ENCODE assay signal across 7 mouse cellular contexts in genomic region chr6:137648110-137649067, GRCm38 (mm10). TPM values are rescaled to one million over a fixed set of nuclear protein-coding genes. Genes with fewer than 3 reads are reported as not detected.
DNase-seq lines count a peak whose midpoint lies in the region; ATAC-seq and TF ChIP-seq lines count a peak whose summit lies in the region.

No protein-coding gene starts in this region.

- no peaks in the 10 kb centered on the region for H3K36me3 ChIP-seq in testis, adult 2 months (ENCODE audit: control insufficient read depth, insufficient read depth, low read length)
- H3K36me3 ChIP-seq in forebrain, embryonic 16.5 days (ENCODE audit: control insufficient read depth, insufficient read depth), result no peaks in the 10 kb centered on the region
- no peaks in the 10 kb centered on the region for H3K36me3 ChIP-seq in intestine, postnatal 0 days (ENCODE audit: control insufficient read depth, insufficient read depth)
- no peaks in the 10 kb centered on the region for H3K36me3 ChIP-seq in macrophage (ENCODE audit: inconsistent target)
- no peaks in the 10 kb centered on the region for H3K36me3 ChIP-seq in stomach, postnatal 0 days (ENCODE audit: control insufficient read depth, insufficient read depth, low read length)

- WGBS in forebrain, embryonic 16.5 days, result under 1% methylated on average over 58 of the region's 59 CpGs
- 3% methylated on average over 58 of the region's 59 CpGs for WGBS in intestine, postnatal 0 days
- WGBS in macrophage (ENCODE audit: missing documents), result 2% methylated on average over 55 of the region's 59 CpGs
- WGBS in stomach, postnatal 0 days, result 2% methylated on average over 58 of the region's 59 CpGs

- no peak for TF ChIP-seq CTCF in testis, adult 2 months (IDR thresholded peaks at IDR 0.05; ENCODE audit: control insufficient read depth, insufficient read depth, insufficient replicate concordance, low read depth, low read length)
- no peak for TF ChIP-seq CTCF in intestine, postnatal 0 days (IDR thresholded peaks at IDR 0.05; ENCODE audit: low read depth)
- TF ChIP-seq CTCF in stomach, postnatal 0 days (IDR thresholded peaks at IDR 0.05; ENCODE audit: low read depth), result no peak

- peak overlapping the region; percentile 80 for H3K27ac ChIP-seq in testis, adult 2 months (ENCODE audit: control insufficient read depth, insufficient read depth, low read depth, low read length)
- H3K27ac ChIP-seq in brown adipose tissue, adult 24 weeks (replicated peaks; ENCODE audit: low read depth, low read length), result peak overlapping the region; percentile 79
- H3K27ac ChIP-seq in forebrain, embryonic 16.5 days (ENCODE audit: low read length), result no peak overlapping the region
- no peak overlapping the region; the same call in 1 of the 2 replicates for H3K27ac ChIP-seq in intestine, postnatal 0 days (ENCODE audit: low read depth, low read length)
- no peak overlapping the region for H3K27ac ChIP-seq in macrophage
- peak overlapping the region; percentile 50 for H3K27ac ChIP-seq in stomach, postnatal 0 days (replicated peaks)

- no peaks in the 10 kb centered on the region for H3K27me3 ChIP-seq in testis, adult 2 months (ENCODE audit: control insufficient read depth, insufficient read depth, low read length)
- peaks cover 10% of the 10 kb centered on the region; the same call in 1 of the 2 replicates for H3K27me3 ChIP-seq in forebrain, embryonic 16.5 days (replicated peaks; ENCODE audit: control insufficient read depth, insufficient read depth, low read length)
- no peaks in the 10 kb centered on the region for H3K27me3 ChIP-seq in intestine, postnatal 0 days (replicated peaks; ENCODE audit: control insufficient read depth, insufficient read depth, low read length)
- no peaks in the 10 kb centered on the region for H3K27me3 ChIP-seq in stomach, postnatal 0 days (ENCODE audit: control insufficient read depth, insufficient read depth, low read length)

- peak overlapping the region; percentile 61 for H3K9ac ChIP-seq in forebrain, embryonic 16.5 days (replicated peaks; ENCODE audit: low read depth, low read length)
- H3K9ac ChIP-seq in intestine, postnatal 0 days (ENCODE audit: low read depth, low read length), result peak overlapping the region; percentile 88
- peak overlapping the region; percentile 72 for H3K9ac ChIP-seq in stomach, postnatal 0 days (ENCODE audit: low read length)

- no peaks in the 10 kb centered on the region for H3K79me2 ChIP-seq in macrophage (ENCODE audit: inconsistent target)

- no peak for DNase-seq in testis, postnatal 14 days (ENCODE audit: low spot score)
- DNase-seq in stomach, postnatal 0 days (ENCODE audit: low spot score), result peak; percentile 22

- no peak for TF ChIP-seq POLR2A in testis, adult 2 months (IDR thresholded peaks at IDR 0.05; ENCODE audit: control insufficient read depth, low read depth, low read length)

- H3K4me2 ChIP-seq in forebrain, embryonic 16.5 days (ENCODE audit: low read length), result peak overlapping the region; percentile 59
- peak overlapping the region; percentile 90 for H3K4me2 ChIP-seq in intestine, postnatal 0 days (replicated peaks; ENCODE audit: low read depth)
- H3K4me2 ChIP-seq in stomach, postnatal 0 days (replicated peaks; ENCODE audit: low read depth), result peak overlapping the region; percentile 72

- H3K4me1 ChIP-seq in testis, adult 2 months (ENCODE audit: control insufficient read depth, insufficient read depth, low read length), result peaks cover 11% of the 10 kb centered on the region
- no peaks in the 10 kb centered on the region for H3K4me1 ChIP-seq in brown adipose tissue, adult 24 weeks (ENCODE audit: control insufficient read depth, insufficient read depth, insufficient read length, low read length)
- peaks cover 14% of the 10 kb centered on the region for H3K4me1 ChIP-seq in forebrain, embryonic 16.5 days (replicated peaks; ENCODE audit: control insufficient read depth, insufficient read depth, low read length)
- H3K4me1 ChIP-seq in intestine, postnatal 0 days (replicated peaks; ENCODE audit: control insufficient read depth, insufficient read depth, low read length), result no peaks in the 10 kb centered on the region
- H3K4me1 ChIP-seq in stomach, postnatal 0 days (replicated peaks; ENCODE audit: control insufficient read depth, insufficient read depth), result no peaks in the 10 kb centered on the region

- no peaks in the 10 kb centered on the region for H3K9me3 ChIP-seq in forebrain, embryonic 16.5 days (ENCODE audit: control insufficient read depth, low read length)
- H3K9me3 ChIP-seq in intestine, postnatal 0 days (ENCODE audit: control insufficient read depth), result no peaks in the 10 kb centered on the region
- H3K9me3 ChIP-seq in stomach, postnatal 0 days (ENCODE audit: control insufficient read depth, low read length), result no peaks in the 10 kb centered on the region

- ATAC-seq in forebrain, embryonic 16.5 days, result peak; percentile 24
- ATAC-seq in intestine, postnatal 0 days, result peak; percentile 58
- ATAC-seq in stomach, postnatal 0 days (ENCODE audit: low FRiP score, low TSS enrichment), result peak; percentile 53

- H3K4me3 ChIP-seq in testis, adult 2 months (ENCODE audit: control insufficient read depth, low read depth, low read length), result peak overlapping the region; percentile 85
- peak overlapping the region; percentile 76 for H3K4me3 ChIP-seq in brown adipose tissue, adult 24 weeks (ENCODE audit: insufficient read depth, low read depth, low read length)
- peak overlapping the region; percentile 52 for H3K4me3 ChIP-seq in forebrain, embryonic 16.5 days (replicated peaks; ENCODE audit: low read length)
- H3K4me3 ChIP-seq in intestine, postnatal 0 days (ENCODE audit: low read depth, low read length), result peak overlapping the region; percentile 88
- peak overlapping the region; percentile 35 for H3K4me3 ChIP-seq in macrophage (ENCODE audit: inconsistent target)
- H3K4me3 ChIP-seq in stomach, postnatal 0 days (ENCODE audit: low read depth, low read length), result peak overlapping the region; percentile 71

- TF ChIP-seq EP300 in stomach, postnatal 0 days (optimal IDR thresholded peaks at IDR 0.05), result no peak

RNA-seq across cellular contexts. Expression of gene Eps8, which starts 6.3 kb away (rescaled TPM):
- 4.2 and 5.4 TPM in 2 replicates for polyA plus RNA-seq in testis, adult 2 months (2012; rRNA removed)
- 6.2 and 7.0 TPM in 2 replicates for polyA plus RNA-seq in brown adipose tissue, adult 24 weeks (2012; ENCODE audit: insufficient read depth, insufficient read length, missing spikeins)
- 16.6 and 20.9 TPM in 2 replicates for polyA plus RNA-seq in forebrain, embryonic 16.5 days (2015; fragmentation: Nextera tagmentation; extraction: Ambion mirVana)
- 204 and 209 TPM in 2 replicates for polyA plus RNA-seq in intestine, postnatal 0 days (2015; fragmentation: Nextera tagmentation; extraction: Ambion mirVana)
- total RNA-seq in macrophage (2018; cell fraction: chromatin; rRNA removed), result 10 to 100 TPM in 23 of 26 experiments, 1 to 10 TPM in 3; 3.1 to 47.8 (median 26.1) TPM
- total RNA-seq in macrophage (2018; cell fraction: cytosol; rRNA removed), result 10 to 100 TPM in 13 of 26 experiments, 1 to 10 TPM in 13; 4.7 to 20.9 (median 10.1) TPM
- total RNA-seq in macrophage (2018; cell fraction: nucleus; rRNA removed), result 10 to 100 TPM in 17 of 26 experiments, 1 to 10 TPM in 9; 3.8 to 45.8 (median 14.6) TPM
- 9.1 to 18.8 TPM (median 10.9 TPM) in 3 replicates for polyA plus RNA-seq in macrophage (2018)
- 17.6 and 23.1 TPM in 2 replicates for polyA plus RNA-seq in stomach, postnatal 0 days (2015; fragmentation: Nextera tagmentation; extraction: Ambion mirVana)

Comparison
In these comparisons a context has a peak if more than half of its experiments do, and no peak if none do; other contexts are left out.
1. H3K27ac ChIP-seq: peak in testis, adult 2 months (single experiment), brown adipose tissue, adult 24 weeks (single experiment) and stomach, postnatal 0 days (single experiment); none in forebrain, embryonic 16.5 days (single experiment), intestine, postnatal 0 days (single experiment) and macrophage (single experiment).
2. H3K4me3 ChIP-seq: peak in every context shown above with its lines; median percentile 88 in intestine, postnatal 0 days; 85 in testis, adult 2 months; 76 in brown adipose tissue, adult 24 weeks; 71 in stomach, postnatal 0 days; 52 in forebrain, embryonic 16.5 days; 35 in macrophage.
3. Peak in every context shown above with its lines, with median percentiles within 50 percentile points of each other: ATAC-seq, H3K4me2 ChIP-seq and H3K9ac ChIP-seq.